Mouse (Mus musculus) liver, embryonic 13.5 days (tissue): Measurements from ENCODE around the gene Pus7l. TPM values are rescaled to one million over a fixed set of nuclear protein-coding genes. Genes with fewer than 3 reads are reported as not detected.
"Not testable (repeated sequence)": the region's sequence is repeated elsewhere in the genome, so short reads cannot be mapped to it uniquely, and the experiment has no call there.

Source experiments
- ATAC-seq: fragments of 200-750 bp; cut with Nextera tagmentation; 2 replicates; pipeline ENCODE4 v1.8.0; 2017; ENCODE audit warnings: low read depth, mild to moderate bottlenecking, moderate number of reproducible peaks, moderate library complexity
- DNase-seq: peaks from one replicate; pipeline ENCODE4 v3.0.0; 2022
- H3K27ac ChIP-seq: fragments of 300-500 bp; sonication (generic); 2 replicates; pipeline ENCODE4 v1.5.1; 2015; ENCODE audit warnings: moderate library complexity, mild to moderate bottlenecking, inconsistent platforms
- H3K27me3 ChIP-seq: fragments of 300-500 bp; sonication (generic); 2 replicates; pipeline ENCODE4 v1.6.1; 2015; ENCODE audit warnings: mild to moderate bottlenecking, inconsistent platforms
- H3K36me3 ChIP-seq: fragments of 300-500 bp; sonication (generic); 2 replicates; pipeline ENCODE4 v1.6.1; 2015; ENCODE audit warnings: mild to moderate bottlenecking, inconsistent platforms
- H3K4me1 ChIP-seq: fragments of 300-500 bp; sonication (generic); replicated peaks from 2 replicates; pipeline ENCODE4 v1.6.1; 2015; ENCODE audit warnings: inconsistent platforms
- H3K4me2 ChIP-seq: fragments of 300-500 bp; sonication (generic); 2 replicates; pipeline ENCODE4 v1.6.1; 2015; ENCODE audit warnings: inconsistent platforms, mild to moderate bottlenecking, moderate library complexity
- H3K4me3 ChIP-seq: fragments of 300-500 bp; sonication (generic); replicated peaks from 2 replicates; pipeline ENCODE4 v1.5.1; 2015; ENCODE audit warnings: mild to moderate bottlenecking, inconsistent platforms
- H3K9ac ChIP-seq: fragments of 300-500 bp; sonication (generic); 2 replicates; pipeline ENCODE4 v1.6.1; 2015; ENCODE audit warnings: mild to moderate bottlenecking, inconsistent platforms
- H3K9me3 ChIP-seq: fragments of 300-500 bp; sonication (generic); replicated peaks from 2 replicates; pipeline ENCODE4 v1.6.1; 2016; ENCODE audit warnings: inconsistent platforms
- WGBS: fragments of 180-500 bp; shearing (Covaris S2); methylation state at CpG from one replicate; pipeline ENCODE4 v1.1.7; 2015; ENCODE audit not compliant: insufficient replicate concordance; 5-methylcytosine and 5-hydroxymethylcytosine counted together
- polyA plus RNA-seq: library from polyadenylated mRNA; unstranded; fragments of >200 nt; fragmentation: Nextera tagmentation; extraction: Ambion mirVana; gene quantifications from 2 replicates; pipeline ENCODE4 v1.2.1, GENCODE M21; 2015

Pus7l gene
- polyA plus RNA-seq, 1 experiment from 2014 or later = 5.1 TPM

- no peak for ATAC-seq
- 47% methylated on average over 1 of the region's 1 CpGs for WGBS
- H3K4me2 ChIP-seq = no peak overlapping the region
Observed at GRCm38 (mm10) chr15:94499260-94499659, 44.1 kb downstream of the Pus7l start.

DNA sequence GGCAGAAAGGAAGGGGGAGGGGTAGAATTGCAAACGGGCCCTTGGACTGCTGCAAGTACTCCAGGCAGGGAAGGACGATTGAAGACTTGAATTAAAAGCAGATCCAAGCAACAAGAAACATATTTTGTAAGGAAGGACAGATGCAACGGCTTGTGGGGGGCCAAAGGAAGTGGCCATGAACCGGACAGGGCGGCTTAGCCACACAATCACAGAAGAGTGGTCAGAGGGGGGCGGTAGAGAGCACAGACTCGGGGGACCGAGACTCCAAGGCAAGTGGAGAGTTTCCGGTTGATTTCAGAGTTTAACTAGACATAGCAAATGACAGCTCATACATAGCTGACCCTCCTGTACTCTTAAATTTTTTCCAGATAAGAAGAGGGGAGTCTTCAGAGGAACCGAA is 47.4 kb downstream of the Pus7l start:
- no peaks in the 10 kb centered on the region for H3K36me3 ChIP-seq
- H3K27me3 ChIP-seq = no peaks in the 10 kb centered on the region
- H3K9me3 ChIP-seq = 0 out of 2 replicates have a peak, but pooled peaks cover 2% of the 10 kb centered on the region
- DNase-seq (no peak), ATAC-seq (no peak)
- no peak overlapping the region for H3K9ac ChIP-seq
- H3K4me2 ChIP-seq = no peak overlapping the region
- no peak overlapping the region for H3K27ac ChIP-seq
- WGBS = 61% methylated on average over 10 of the region's 10 CpGs
- H3K4me3 ChIP-seq = no peak overlapping the region
- H3K4me1 ChIP-seq = no peaks in the 10 kb centered on the region

More at GRCm38 (mm10) chr15:94499260-94499659, 44.1 kb downstream of the Pus7l start:
- no peaks in the 10 kb centered on the region for H3K27me3 ChIP-seq
- no peaks in the 10 kb centered on the region for H3K9me3 ChIP-seq
- no peak for DNase-seq
- no peaks in the 10 kb centered on the region for H3K4me1 ChIP-seq
- no peak overlapping the region for H3K27ac ChIP-seq
- H3K36me3 ChIP-seq = no peaks in the 10 kb centered on the region
- no peak overlapping the region for H3K9ac ChIP-seq
- H3K4me3 ChIP-seq = no peak overlapping the region

GRCm38 (mm10) chr15:94494445-94494844 is 48.9 kb downstream of the Pus7l start:
- ATAC-seq = no peak

DNA sequence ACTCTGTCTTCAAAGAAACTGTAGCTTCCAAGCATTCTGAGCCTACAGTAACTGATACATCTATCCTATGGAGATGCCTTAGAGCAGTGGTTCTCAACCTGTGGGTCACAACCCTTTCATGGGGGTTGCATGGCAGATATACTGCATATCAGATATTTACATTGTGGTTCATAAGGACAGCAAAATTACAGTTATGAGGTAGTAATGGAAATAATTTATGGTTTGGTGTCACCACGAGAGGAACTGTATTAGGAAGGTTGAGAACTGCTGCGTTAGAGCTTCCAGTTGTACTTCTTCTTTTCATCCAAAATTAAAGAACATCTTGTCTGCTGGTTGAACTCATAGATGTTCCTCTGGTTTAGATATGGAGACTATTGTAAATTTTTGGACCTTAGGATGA is 53.9 kb downstream of the Pus7l start:
- Histone ChIP-seq H3K4me2 (no peak overlapping the region), H3K36me3 (no peaks in the 10 kb centered on the region), H3K4me1 (no peaks in the 10 kb centered on the region), H3K9ac (no peak overlapping the region), H3K27ac (no peak overlapping the region), H3K9me3 (0 out of 2 replicates have a peak, but pooled peaks cover 2% of the 10 kb centered on the region), H3K4me3 (no peak overlapping the region), H3K27me3 (no peaks in the 10 kb centered on the region)
- DNase-seq (no peak), ATAC-seq (no peak)
- 53% methylated on average over 2 of the region's 2 CpGs for WGBS

More at GRCm38 (mm10) chr15:94494445-94494844, 48.9 kb downstream of the Pus7l start:
- Histone ChIP-seq H3K9me3 (0 out of 2 replicates have a peak, but pooled peaks cover 2% of the 10 kb centered on the region), H3K4me2 (no peak overlapping the region), H3K27ac (no peak overlapping the region), H3K4me3 (no peak overlapping the region), H3K9ac (no peak overlapping the region), H3K4me1 (no peaks in the 10 kb centered on the region), H3K27me3 (no peaks in the 10 kb centered on the region), H3K36me3 (no peaks in the 10 kb centered on the region)
- WGBS = 83% methylated on average over 1 of the region's 1 CpGs
- no peak for DNase-seq

- not testable (repeated sequence) for H3K4me1 ChIP-seq, H3K36me3 ChIP-seq, H3K4me2 ChIP-seq, H3K9me3 ChIP-seq, H3K9ac ChIP-seq, H3K4me3 ChIP-seq, ATAC-seq, DNase-seq, H3K27ac ChIP-seq, H3K27me3 ChIP-seq
- 39% methylated on average over 2 of the region's 2 CpGs for WGBS
Observed at GRCm38 (mm10) chr15:94488028-94488427, 55.3 kb downstream of the Pus7l start.

DNA sequence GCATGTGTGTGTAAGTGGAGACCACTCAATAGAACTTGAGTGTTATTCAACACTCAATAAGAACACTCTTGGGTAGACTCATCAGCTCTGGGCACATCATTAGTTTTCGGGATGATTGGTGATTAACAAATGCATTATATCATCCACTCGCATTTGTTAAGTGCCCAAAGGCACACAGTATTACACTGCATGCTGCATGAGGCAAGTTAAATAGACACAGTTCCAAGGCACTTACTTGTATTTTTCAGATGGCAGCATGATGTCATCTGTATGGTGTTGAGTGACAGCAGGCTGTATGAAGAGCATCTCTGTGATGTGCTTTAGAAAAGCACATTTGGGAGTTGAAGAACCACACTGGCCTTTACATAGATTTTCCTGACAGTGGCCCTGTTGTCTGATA is 60.8 kb downstream of the Pus7l start:
- no peak overlapping the region for H3K27ac ChIP-seq
- H3K4me1 ChIP-seq = no peaks in the 10 kb centered on the region; the same call in 1 of the 2 replicates
- no peak overlapping the region for H3K9ac ChIP-seq
- H3K4me3 ChIP-seq = no peak overlapping the region
- DNase-seq = no peak
- ATAC-seq = no peak
- H3K27me3 ChIP-seq = no peaks in the 10 kb centered on the region
- H3K36me3 ChIP-seq = no peaks in the 10 kb centered on the region
- WGBS = 60% methylated on average over 2 of the region's 2 CpGs
- no peak overlapping the region for H3K4me2 ChIP-seq
- H3K9me3 ChIP-seq = no peaks in the 10 kb centered on the region

GRCm38 (mm10) chr15:94480792-94481191 is 62.6 kb downstream of the Pus7l start:
- Histone ChIP-seq H3K4me3 (no peak overlapping the region), H3K4me2 (no peak overlapping the region), H3K27ac (no peak overlapping the region), H3K9ac (no peak overlapping the region), H3K36me3 (no peaks in the 10 kb centered on the region), H3K27me3 (no peaks in the 10 kb centered on the region), H3K9me3 (no peaks in the 10 kb centered on the region), H3K4me1 (no peaks in the 10 kb centered on the region; the same call in 1 of the 2 replicates)
- WGBS = 52% methylated on average over 4 of the region's 4 CpGs
- ATAC-seq (no peak), DNase-seq (no peak)

GRCm38 (mm10) chr15:94480248-94480647 is 63.1 kb downstream of the Pus7l start:
- 41% methylated on average over 5 of the region's 5 CpGs for WGBS
- DNase-seq (no peak), ATAC-seq (no peak)
- Histone ChIP-seq H3K36me3 (no peaks in the 10 kb centered on the region), H3K27ac (no peak overlapping the region), H3K4me3 (no peak overlapping the region), H3K27me3 (no peaks in the 10 kb centered on the region), H3K4me1 (no peaks in the 10 kb centered on the region; the same call in 1 of the 2 replicates), H3K9ac (no peak overlapping the region), H3K9me3 (no peaks in the 10 kb centered on the region), H3K4me2 (no peak overlapping the region)

DNA sequence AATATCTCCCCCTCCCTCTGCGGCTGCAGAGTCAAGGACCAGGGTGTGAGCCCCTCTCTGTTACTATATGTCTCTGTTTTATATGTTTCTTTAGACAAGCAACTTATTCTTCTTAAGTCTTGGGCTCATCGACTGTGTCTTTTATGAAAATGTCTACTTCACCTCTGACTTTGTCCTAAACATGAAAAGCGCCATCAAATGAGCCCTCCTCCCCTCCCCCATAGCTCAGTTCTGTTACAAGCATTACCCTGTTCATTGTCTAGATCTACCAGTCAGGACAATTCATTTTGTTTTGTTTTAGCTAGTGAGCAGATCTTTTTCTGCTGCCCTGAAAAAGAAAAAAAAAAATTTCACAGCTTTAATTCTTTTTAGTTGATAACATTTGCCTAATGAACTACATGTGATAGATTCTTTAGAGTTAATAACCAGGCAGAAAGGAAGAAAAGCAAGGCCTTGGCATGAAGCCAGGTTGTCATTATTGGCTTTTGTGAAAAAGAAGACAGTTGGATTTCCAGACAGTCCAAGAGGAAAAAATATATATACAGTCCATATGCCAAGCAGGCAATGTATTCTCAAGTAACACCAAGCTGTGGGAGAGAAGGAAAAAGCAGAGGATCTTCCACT is 63.7 kb downstream of the Pus7l start:
- no peak for ATAC-seq
- Histone ChIP-seq H3K4me2 (no peak overlapping the region), H3K27me3 (no peaks in the 10 kb centered on the region), H3K4me1 (no peaks in the 10 kb centered on the region; the same call in 1 of the 2 replicates), H3K36me3 (no peaks in the 10 kb centered on the region), H3K4me3 (no peak overlapping the region), H3K9ac (no peak overlapping the region), H3K9me3 (no peaks in the 10 kb centered on the region), H3K27ac (no peak overlapping the region)
- no peak for DNase-seq
- WGBS = 76% methylated on average over 3 of the region's 3 CpGs

DNA sequence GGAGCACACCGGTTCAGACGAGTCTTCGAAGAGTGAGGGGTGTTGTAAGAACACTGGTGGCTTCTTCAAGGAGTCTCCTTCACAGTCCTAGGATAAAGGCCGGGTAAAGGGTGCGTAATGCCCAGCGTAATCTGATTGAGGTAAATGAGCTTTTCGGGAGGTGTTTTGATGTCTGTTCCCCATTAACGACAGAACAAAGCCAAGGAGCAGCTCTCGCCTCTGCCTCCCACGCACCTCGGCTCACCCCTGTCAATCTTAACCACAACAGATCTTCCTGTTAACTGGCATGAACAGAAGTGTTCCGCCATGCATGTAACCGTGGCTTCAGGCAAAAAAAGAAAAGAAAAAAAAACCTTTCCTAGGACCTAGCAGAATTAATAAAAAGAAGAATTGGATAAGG is 64.6 kb downstream of the Pus7l start:
- WGBS = 29% methylated on average over 13 of the region's 13 CpGs
- Histone ChIP-seq H3K27me3 (no peaks in the 10 kb centered on the region), H3K9me3 (no peaks in the 10 kb centered on the region), H3K4me3 (no peak overlapping the region), H3K4me1 (no peaks in the 10 kb centered on the region; the same call in 1 of the 2 replicates), H3K9ac (no peak overlapping the region), H3K36me3 (no peaks in the 10 kb centered on the region), H3K4me2 (no peak overlapping the region), H3K27ac (no peak overlapping the region)
- DNase-seq (no peak), ATAC-seq (no peak)

- no peak overlapping the region for H3K27ac ChIP-seq
- H3K9ac ChIP-seq = no peak overlapping the region
- no peaks in the 10 kb centered on the region for H3K9me3 ChIP-seq
- H3K4me3 ChIP-seq = no peak overlapping the region
- H3K36me3 ChIP-seq = no peaks in the 10 kb centered on the region
- whole genome bisulfite sequencing = 60% methylated on average over 7 of the region's 7 CpGs
- H3K27me3 ChIP-seq = no peaks in the 10 kb centered on the region
- H3K4me2 ChIP-seq = no peak overlapping the region
- no peaks in the 10 kb centered on the region; the same call in 1 of the 2 replicates for H3K4me1 ChIP-seq
- ATAC-seq = no peak
- DNase-seq = no peak
Observed at GRCm38 (mm10) chr15:94477287-94477686, 66.1 kb downstream of the Pus7l start.

- Histone ChIP-seq H3K36me3 (no peaks in the 10 kb centered on the region), H3K4me2 (no peak overlapping the region), H3K27ac (no peak overlapping the region), H3K4me3 (no peak overlapping the region), H3K9me3 (no peaks in the 10 kb centered on the region), H3K4me1 (no peaks in the 10 kb centered on the region; the same call in 1 of the 2 replicates), H3K27me3 (no peaks in the 10 kb centered on the region), H3K9ac (no peak overlapping the region)
- ATAC-seq = no peak
- DNase-seq = no peak
- 61% methylated on average over 5 of the region's 5 CpGs for WGBS
Observed at GRCm38 (mm10) chr15:94475975-94476374, 67.4 kb downstream of the Pus7l start.
